Mouse (Mus musculus): ENCODE data around the gene Slc44a5.

DNA sequence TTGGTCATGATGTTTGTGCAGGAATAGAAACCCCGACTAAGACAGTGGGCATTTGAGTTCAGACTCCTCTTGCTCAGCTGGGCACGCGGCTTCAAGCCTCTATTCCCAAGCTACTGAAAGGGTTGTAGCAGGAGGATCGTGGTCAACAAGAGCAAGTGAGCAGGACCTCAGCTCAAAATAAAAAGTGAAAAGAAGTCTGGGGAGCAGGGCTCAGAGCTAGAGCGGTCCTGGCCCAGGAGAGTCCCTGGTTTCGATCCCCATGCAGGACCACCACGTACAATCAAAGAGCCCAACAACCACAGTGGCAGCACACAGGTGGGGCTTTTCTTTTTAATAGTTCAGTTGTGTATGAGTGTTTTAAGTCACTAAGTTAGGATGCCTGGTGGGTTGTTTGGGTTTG, 201.5 kb downstream of the Slc44a5 start:
- TF ChIP-seq CTCF (IDR thresholded peaks at IDR 0.05; ENCODE audit: extremely low read depth, insufficient read depth, insufficient read length, insufficient replicate concordance) (no peak), POLR2A (IDR thresholded peaks at IDR 0.05; ENCODE audit: low read depth, low read length) (no peak)

Measured in spleen, adult 2 months (tissue).